Mouse (Mus musculus) ovary, postnatal 14 days (tissue): ENCODE data around the gene Elp6.
A peak's percentile ranks its signal among the peaks of the same experiment; 100 is the strongest.
"Not testable (repeated sequence)": the region's sequence is repeated elsewhere in the genome, so short reads cannot be mapped to it uniquely, and the experiment has no call there.

Experiments
- DNase-seq: peaks from one replicate; pipeline ENCODE4 v3.0.0; 2022; ENCODE audit warnings: low spot score

Gene Elp6

DNA sequence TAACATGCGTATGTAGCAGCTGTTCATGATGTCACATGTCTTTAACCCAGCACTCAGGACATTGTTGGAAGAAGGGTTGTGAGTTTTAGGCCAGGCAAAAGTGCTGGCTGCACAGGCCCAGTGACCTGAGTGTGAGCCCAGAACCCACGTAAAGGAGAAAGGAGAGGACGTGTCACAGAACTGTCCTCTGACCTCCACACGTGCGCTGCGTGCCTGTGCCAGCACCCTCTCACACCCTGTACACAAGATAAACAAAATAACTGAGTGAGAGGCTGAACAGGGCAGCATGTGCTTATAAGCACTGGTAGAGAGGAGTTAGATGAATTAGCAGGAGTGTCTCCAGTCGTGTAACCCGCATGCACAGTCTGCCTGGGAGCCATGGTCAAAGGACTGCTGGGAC lies 11.5 kb downstream of the Elp6 start:
- no peak for DNase-seq

- DNase-seq = no peak
These were observed 15.8 kb downstream of the Elp6 start for GRCm38 (mm10) chr9:110320769-110321168.

DNA sequence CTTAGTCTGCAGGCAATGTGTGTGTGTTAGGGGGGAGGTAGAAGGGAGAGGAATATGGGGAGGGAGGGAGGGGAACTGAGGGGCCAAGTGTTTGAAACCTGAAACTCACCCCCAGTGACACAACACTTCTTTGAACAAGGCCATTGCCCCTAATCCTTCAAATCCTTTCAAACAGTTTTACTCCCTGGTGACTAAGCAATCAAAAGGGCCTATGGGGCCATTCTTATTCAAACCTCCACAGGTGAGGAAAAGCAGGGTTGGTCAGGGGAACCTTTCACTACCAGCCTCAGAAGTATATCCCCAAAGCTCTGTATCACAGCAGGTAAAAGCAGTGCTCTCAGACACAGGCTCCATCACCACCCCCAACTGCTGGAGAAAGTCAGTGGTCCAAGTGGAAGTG lies 18.0 kb downstream of the Elp6 start:
- no peak for DNase-seq

- DNase-seq = no peak
These were observed 19.2 kb downstream of the Elp6 start for GRCm38 (mm10) chr9:110324181-110324580.

DNA sequence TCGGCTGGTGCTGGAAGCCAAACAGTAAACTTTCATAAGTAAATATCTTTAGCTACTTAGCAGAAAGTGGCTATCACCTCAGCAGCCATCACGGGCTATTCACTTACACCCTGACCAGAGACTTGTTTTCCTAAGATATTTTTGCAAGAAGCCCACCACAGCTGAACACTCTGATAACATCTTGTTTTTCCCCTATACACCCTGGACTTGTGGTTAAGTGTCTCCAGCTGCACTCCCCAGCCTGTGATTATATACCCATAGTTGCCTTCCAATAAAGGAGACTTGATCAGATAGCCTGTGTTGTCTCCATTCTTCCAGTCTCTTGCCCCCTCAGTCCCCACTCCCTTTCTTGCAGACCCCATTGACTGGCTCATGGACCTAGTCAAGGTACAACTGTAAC lies 23.2 kb downstream of the Elp6 start:
- no peak for DNase-seq

- no peak for DNase-seq
These were observed 24.1 kb downstream of the Elp6 start for GRCm38 (mm10) chr9:110328946-110329630.

- no peak for DNase-seq
These were observed 24.7 kb downstream of the Elp6 start for GRCm38 (mm10) chr9:110329655-110330054.

GRCm38 (mm10) chr9:110330341-110330740 lies 25.4 kb downstream of the Elp6 start:
- no peak for DNase-seq

GRCm38 (mm10) chr9:110330913-110331312 lies 25.9 kb downstream of the Elp6 start:
- DNase-seq = not testable (repeated sequence)

DNA sequence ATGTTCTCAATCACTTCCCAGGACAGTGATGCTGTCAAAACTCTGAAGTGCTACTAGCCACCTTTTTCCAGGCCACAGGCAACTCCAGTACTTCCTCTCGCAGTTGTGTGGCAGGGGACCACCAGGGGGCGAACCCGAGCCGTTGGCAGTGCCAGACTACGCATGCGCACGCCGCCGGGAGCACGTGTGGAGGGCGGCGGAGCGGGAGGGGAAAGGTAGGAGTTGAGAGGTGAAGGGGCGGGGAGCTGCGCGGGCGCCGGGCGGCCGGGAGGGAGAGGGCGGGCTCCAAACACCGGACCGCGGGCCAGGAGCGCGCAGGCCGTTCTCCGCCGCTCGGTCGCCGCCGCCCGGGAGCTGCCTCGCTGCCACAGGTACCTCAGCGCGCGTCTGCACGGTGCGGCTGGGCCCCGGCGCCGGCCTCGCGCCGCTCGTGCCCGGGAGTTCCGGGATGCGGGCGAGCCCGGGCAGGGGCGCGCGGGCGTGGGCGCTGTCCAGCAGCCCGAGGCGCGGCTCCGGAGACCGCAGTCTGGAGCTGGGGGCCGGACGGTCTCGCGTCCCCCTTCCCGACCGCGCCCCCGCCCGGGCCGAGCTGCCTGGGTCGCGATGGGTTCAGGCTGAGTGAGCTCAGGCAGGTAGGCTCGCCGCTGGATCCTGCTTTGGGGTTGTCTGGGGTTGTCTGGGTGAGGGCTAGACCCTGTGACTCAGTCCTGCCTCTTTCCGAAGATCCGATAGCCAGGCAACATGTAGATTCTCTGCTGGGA lies 28.3 kb downstream of the Elp6 start, which contains the start of gene Scap:
Gene Scap, plus strand, starts transcription at position 154 of the 761 bp plus-strand sequence.
- DNase-seq = peak; percentile 99

DNA sequence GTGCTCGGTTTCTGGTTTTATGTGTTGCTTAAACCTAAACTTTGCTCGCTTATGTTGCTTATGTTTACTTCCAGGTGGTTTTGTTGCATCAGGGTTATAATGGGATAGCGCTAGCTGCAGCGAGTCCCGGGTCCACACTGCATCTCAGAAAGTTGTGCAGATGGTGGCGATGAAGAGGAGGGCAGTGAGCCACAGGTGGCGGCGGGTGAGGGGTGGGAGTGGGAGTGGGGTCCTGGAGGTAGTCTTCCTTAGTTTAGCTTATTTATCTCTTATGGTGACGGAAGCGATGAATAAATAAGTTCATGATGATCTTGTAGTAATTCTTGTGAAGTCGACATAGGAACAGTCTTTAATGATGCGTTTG lies 28.9 kb downstream of the Elp6 start:
- DNase-seq = no peak

GRCm38 (mm10) chr9:110334849-110335248 lies 29.9 kb downstream of the Elp6 start:
- DNase-seq = no peak

GRCm38 (mm10) chr9:110340037-110340750 lies 35.2 kb downstream of the Elp6 start:
- no peak for DNase-seq

- DNase-seq = no peak
These were observed 37.0 kb downstream of the Elp6 start for GRCm38 (mm10) chr9:110342008-110342407.

GRCm38 (mm10) chr9:110343805-110344204 lies 38.8 kb downstream of the Elp6 start:
- no peak for DNase-seq

DNA sequence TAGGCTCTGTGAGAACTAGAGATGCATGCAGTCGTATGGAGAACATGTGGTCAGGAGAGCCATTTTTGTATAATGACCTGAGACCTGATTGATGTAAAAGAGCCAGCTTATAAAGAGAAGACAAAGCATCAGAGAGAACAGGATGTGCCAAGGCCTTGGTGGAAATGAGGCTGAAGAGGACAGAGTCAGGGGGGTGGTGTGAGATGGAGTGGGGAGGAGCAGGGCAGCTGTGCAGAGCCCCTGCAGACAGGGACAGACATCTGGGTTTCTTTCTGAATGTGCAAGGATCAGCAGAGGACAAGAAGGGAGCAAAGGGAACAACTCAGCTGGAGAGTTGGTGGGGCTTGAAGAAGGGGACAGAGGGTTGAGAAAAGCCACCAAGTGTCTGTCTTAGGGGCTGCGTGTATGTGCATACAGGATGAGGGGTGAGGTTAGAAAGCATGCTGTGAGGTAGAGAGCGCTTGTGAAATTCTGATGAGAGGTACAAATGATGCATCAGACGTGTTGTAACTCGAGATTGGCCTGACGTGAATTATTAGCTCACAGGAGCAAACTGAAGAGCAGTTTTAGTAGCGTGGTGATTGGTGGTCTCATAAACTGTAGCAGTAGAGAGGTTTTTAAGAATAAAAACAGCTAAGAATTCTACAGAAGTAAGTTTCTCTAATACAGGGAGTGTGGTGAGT lies 40.2 kb downstream of the Elp6 start:
- DNase-seq = no peak

- DNase-seq = no peak
These were observed 43.9 kb downstream of the Elp6 start for GRCm38 (mm10) chr9:110348899-110349298.

DNA sequence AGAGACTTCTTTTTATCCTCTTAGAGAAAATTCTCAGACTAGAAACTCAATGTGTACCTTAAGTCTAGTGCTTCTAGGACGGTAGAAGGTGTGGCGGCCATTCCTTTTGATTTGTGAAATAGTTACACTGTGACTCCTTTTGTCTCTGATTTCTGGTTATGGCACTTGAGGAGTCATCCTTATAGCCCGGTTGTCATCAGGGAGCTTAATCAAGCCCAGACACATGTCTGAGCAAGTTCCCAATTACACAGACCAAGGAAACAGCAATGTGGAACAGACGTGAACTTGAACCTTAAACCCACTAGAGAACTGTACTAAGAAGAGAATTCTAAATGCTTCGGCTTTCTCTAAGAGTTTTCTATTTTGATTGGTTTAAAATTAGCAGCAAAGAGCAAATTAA lies 45.2 kb downstream of the Elp6 start:
- no peak for DNase-seq

GRCm38 (mm10) chr9:110350612-110351011 lies 45.6 kb downstream of the Elp6 start:
- DNase-seq = no peak

- DNase-seq = no peak
These were observed 46.4 kb downstream of the Elp6 start for GRCm38 (mm10) chr9:110351350-110351749.

DNA sequence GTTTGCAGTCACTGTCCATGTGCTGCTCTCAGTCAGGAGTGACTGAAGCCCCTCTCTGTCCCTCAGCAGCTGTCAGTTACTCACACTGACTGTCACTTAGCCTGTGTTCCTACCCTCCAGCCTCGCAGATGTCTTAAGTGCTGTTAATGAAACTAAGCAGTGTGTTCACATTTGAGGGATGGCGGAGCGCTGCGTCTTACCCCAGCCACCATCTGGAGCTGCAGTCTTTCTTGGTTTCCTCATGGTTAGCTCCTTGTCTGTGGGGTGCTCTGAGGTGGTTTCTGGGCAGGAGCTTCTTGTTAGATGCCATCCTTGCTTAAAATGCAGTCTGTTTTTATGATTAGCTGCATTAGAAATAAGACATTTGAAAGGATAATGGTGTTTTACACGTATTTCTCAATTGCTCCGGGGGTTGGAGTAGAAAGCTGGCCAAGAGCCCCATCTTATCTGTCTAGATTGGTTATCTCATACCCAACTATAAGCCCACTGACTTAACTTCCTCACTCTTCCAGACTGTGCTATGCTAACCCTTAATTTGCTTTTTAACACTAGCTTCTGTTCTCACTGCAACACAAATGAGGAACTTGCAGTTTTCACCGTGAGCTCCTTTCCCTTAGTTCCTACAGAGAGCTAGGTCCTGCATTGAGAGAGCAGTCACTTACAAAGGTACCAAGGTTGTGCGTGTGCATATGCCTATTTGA lies 47.1 kb downstream of the Elp6 start:
- no peak for DNase-seq

DNA sequence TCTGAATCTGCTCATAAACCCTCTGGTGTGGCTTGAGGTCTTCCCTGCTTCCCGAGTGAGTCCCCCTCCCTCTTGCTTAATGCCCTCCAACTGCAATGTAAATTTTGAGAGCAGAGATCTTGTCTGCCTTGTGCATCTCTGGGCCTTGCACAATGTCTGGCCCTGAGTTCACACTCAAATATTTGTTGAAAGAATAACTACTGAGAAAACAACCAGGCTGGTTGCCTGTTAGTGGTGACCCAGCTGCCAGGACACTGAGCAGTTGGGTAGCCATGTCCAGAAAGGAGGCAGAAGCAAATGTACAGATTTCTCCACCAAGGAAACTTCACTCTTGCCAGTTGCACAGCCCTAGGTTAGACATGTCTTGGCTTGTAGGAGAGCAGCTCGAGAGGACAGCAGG lies 53.4 kb downstream of the Elp6 start:
- no peak for DNase-seq
